Mouse (Mus musculus) testis, postnatal 10 days (tissue): ENCODE data around the gene Sebox.

ENCODE experiments used
- DNase-seq: peaks from one replicate; pipeline ENCODE4 v3.0.0; 2021; ENCODE audit warnings: low spot score

Sebox gene

DNA sequence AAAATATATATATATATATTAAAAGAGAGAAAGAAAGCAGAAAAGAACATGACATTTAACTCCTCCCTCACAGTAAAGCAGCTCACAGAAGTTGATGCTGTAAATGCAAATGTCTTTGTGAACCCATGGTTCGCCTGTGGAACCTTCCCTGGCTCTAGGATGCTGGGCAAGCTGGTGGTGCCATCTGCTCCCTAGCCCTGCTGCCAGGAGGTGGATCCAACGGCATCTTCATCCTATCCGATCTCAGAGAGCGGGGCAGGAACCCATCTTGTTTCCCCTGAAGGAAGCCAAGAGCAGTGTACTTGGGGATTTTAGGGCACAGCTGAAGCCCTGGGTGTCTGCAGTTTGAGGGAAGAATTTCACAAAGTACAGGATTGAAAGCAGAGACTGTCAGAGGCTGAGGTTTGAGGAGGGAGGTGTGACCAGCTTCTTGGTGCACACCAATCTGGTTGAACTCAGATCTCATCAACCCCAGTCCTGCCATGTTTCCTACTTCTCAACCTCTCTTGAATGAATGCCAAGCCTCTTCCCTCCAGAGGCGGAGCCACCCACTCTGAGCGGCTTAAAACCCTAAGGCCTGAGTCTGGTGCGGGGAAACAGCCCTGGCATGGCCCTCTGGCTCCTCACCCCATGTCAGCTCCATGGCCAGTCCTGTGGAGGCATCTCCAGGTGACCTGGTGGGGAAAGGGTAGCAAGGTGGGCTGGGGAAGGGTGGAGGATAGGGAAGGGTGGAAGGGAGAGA is at the start of gene Sebox:
Gene Sebox, plus strand, starts transcription at position 539 of the 742 bp plus-strand sequence.
- DNase-seq = no peak

DNA sequence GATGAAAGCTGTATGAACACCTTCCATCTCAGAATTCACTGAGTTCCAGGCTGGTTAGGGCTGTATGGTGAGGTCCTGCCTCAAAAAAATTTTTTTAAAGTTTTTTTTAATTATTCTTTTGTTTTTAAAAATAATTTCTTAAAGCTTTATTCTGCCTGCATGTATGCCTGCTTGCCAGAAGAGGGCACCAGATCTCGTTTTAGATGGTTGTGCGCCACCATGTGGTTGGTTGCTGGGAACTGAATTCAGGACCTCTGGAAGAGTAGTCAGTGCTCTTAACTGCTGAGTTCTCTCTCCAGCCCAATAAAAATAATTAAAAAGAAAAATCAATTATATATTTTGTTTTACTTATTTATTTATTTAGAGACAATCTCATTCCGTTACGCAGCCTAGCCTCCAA is 49.6 kb upstream of the Sebox start:
- DNase-seq = peak; percentile 84

DNA sequence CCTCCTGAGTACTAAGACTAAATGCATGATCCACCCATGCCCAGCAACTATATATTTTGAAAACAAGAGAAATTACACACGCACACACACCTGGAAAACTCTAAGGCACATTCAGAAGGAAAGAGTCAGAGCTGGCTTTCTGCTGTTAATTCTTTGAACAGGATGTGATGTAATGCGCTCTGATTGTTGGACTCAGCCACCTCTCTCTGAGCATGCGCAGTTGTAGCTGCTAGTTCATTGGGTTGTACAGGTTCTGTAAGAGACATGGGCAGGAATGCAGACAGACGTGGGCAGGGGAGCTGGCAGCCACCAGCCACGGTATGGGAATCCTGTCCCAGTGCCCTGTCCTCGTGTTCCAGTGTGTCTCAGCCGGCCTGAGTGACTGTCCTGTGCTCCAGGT is 49.0 kb upstream of the Sebox start:
- DNase-seq = no peak

DNA sequence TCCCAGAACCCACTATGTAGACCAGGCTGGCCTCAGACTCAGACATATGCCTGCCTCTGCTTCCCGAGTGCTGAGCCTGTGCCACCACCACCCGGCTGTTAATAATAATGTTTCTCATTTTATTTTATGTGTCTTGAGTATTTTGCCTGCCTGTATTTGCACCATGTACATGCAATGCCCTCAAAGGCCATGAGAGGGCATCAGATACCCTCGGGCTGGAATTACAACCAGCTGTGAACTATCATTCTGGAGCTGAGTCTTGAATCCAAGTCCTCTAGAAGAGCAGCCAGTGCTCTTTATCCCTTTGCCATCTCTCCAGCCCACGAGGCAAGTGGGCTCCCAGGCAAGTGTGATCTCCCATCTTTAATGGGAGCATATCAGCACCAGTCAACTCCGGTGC is 47.9 kb upstream of the Sebox start:
- peak; percentile 68 for DNase-seq

DNA sequence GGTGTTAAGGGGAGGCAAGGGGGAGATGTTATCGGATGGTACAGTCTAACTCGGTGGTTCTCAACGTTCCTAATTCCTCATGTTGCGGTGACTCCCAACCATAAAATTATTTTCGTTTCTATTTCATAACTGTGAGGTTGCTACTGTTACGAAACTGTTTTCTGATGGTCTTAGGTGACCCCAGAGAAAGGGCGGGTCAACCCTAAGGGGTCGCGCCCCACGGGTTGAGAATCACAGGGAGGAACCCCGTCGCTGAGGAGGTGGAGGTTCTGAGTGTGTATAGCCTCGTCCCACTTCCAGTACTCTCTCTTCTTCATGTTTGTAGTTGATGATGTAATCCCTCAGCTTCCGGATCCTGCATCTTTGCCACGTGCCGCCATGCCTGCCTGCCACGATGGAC is 44.5 kb upstream of the Sebox start:
- DNase-seq = no peak

DNA sequence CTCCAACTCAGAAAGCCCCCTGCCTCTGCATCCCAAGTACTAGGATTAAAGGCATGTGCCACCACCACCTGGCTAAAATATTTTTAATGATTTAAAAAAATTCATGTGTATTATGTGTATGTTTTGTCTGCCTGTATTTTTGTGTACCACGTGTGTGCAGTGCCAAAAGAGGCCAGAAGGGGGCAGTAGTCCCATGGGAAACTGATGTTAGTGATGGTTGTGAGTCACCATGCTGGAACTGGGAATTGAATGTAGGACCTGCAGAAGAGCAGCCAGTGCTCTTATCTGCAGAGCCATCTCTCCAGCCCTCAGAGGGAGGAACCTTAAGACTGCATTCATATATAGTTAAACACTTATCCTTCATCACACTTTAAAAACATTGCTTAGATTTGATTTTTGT is 41.4 kb upstream of the Sebox start:
- DNase-seq = no peak

DNA sequence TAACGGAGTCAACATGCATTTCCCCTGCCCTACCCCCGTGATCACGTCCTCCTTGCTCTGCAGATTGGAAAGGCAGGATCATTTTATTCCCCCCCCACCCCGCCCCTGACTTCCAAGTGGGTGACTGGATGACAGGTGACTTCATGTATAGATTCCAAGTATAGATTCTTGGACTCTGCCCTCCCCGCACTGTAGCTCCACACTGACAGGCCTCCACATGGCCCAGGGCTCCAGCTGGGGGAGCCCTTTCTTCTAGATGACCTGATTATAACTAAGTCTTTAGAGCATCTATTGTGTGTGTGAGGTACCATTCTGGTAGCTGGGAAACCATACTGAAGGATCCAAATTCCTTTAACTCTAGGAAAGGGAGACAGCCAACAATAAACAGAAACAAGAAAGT is 40.6 kb upstream of the Sebox start:
- DNase-seq = no peak

DNA sequence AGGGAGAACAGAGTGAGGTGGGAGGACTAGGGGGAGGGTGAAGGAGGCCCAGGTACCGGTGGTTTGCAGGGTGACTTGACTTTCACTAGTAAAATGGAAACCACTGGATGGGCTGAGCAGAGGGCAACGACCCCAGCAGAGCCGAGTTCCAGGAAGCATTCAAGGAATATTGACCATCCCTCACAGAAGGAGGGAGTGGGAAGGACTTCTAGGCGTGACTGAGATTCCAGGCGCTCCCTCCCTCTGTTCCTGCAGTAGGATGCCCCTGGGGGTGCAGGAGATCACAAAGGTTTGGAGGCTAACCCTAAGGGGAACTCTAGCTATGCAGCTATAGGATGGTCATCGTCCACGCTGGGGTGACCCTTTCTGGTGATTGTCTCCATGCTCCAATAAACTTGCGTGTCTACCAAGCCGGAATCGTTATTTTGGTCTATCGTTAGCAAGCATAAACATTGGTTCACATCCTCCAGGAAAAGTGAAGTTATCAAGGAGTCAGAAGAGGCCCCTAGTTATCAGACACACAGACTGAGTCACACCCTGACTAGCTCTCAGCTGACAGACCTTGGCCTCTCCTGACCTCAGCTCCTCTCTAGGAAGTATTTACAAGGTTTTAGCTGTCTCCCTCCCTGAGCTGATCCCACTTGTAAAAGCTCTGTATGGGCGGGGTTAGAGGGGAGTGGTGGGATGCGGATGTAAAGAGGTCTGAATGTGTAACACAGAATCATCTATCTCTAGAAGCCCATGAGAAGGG is 39.8 kb upstream of the Sebox start:
- no peak for DNase-seq

DNA sequence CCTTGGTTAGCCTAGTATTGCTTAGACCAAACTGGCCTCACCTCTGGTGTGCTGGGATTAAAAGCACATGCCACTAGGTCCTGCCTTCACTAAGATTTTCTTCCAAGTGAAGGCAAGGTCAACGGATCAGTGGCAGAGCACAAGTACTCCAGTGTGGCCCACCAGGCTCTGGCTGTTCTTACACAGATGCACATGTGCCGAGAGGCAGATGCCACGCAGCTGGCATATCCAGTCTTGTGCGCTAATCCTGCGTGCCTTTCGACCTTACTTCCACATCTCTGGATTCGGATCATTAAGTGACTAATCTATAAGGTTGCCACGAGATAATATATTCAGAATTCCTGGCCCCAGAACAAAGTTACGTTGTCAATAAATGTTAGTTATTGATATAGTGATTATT is 38.1 kb upstream of the Sebox start:
- DNase-seq = no peak

DNA sequence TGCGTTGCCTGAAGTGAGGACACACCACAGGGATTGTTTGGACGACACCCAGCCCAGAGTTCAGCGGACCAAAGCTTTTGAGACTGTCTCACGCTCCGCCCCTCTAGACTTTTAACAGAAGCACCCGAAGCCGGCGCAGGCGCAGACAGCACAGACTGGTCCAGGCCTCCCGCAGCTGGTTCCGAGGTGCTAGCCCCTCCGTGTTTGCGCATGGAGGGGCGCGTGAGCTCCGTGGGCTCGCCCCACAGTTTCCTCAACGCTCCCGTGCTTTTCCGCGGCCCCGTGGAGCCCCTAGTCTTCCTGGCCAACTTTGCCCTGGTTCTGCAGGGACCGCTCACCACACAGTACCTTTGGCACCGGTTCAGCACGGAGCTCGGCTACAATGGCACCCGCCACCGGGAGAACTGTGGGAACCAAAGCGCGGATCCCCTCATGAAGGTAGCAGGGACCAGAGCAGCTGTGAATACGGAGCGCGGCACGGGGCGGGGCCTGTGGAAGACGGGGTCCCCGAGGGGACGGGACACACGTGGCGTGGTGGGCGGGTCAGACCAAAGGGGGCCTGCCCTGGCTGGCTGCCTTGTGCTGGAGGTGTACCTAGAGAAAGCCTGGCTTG is 37.6 kb upstream of the Sebox start, which contains the start of gene Slc46a1:
Gene Slc46a1, plus strand, starts transcription at position 130 of the 613 bp plus-strand sequence.
- DNase-seq = peak; percentile 96

DNA sequence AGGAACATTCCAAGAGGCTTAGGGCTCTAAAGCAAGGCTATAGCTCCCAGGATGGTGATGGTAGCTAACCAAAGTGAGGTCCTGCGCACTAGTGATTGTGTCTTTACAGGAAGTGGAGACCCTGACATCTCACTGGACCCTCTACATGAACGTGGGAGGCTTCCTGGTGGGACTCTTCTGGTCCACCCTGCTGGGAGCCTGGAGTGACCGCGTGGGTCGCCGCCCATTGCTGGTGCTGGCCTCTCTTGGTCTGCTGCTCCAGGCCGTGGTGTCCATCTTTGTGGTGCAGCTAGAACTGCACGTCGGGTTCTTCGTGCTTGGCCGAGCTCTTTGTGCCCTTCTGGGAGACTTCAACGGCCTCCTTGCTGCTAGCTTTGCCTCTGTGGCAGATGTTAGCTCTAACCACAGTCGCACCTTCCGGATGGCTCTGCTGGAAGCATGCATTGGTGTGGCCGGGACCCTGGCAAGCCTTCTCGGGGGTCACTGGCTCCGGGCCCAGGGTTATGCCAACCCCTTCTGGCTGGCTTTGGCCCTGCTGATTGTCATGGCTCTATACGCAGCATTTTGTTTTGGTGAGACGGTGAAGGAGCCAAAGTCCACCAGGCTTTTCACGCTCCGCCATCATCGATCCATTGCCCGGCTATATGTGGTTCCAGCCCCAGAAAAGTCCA is 36.9 kb upstream of the Sebox start:
- peak; percentile 62 for DNase-seq

DNA sequence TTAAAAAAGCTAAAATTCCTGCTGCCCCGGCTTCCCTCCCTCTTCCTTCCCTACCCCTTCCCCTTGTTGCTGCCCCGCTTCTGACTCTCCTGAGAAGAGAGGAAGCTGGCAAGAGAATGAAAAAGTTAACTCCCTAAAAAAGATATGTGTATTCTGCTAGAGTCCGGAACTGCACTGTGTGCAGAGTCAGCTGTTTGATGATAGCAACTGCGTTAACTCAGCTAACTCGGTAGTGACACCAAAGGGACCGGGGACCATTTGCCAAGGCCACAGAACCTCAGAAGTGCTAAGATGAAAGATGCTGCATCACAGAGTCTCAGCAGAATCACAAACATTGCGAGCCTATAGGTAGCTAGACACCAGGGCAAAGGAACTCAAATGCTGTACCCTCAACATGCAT is 35.7 kb upstream of the Sebox start:
- no peak for DNase-seq

DNA sequence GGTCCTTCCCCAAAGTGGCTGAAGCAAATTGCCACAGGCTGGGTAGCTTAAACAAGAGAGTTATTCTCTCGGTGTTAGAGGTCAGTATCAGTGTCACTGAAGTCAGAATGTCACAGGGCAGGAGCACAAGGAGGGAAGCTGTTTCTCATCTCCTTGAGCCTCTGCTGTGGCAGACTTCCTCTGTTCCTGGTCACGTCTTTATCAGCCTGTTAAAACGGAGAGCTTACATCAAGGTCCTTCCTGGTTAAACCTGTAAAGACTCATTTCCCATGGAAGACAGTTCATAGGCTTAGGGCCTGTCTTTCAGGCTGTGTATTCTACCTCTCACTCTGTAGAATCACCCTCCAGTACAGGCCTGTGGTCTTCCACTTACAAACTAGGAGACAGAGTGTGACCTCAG is 35.3 kb upstream of the Sebox start:
- no peak for DNase-seq

DNA sequence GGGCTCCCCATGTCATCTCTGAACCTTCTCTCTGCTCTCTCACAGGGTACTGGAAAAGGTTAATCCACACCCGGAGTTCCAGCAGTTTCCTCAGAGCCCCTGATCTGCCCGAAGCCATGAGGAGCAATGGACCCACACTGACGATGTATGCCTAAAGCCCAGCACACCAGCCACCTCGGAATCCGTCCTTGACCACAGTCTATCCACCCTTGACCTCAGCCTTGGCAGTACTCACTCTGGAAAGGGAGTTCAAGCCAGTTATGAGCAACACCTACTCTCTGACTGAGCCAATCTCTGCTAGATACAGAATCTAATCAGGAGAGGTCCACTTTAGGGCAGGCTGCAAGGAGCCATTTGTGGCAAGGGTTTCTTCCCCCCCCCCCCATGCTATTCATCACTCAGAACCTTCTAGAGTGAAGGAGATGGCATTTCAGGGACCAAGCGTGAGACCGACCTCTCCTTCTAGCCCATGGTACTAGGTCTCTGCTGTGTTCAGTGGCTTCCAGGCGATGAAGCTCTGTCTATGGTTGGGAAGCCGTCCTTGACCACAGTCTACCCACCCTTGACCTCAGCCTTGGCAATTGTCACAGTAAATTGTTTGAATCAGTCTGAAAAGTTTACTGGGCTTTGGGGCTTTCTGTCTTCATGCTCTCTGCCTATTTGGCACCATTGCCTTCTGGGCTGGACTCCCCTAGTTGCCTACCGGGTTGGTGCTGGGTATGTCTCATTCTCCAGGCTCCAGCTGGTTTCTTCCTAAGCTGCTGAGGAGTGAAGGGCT is 31.7 kb upstream of the Sebox start:
- DNase-seq = no peak

DNA sequence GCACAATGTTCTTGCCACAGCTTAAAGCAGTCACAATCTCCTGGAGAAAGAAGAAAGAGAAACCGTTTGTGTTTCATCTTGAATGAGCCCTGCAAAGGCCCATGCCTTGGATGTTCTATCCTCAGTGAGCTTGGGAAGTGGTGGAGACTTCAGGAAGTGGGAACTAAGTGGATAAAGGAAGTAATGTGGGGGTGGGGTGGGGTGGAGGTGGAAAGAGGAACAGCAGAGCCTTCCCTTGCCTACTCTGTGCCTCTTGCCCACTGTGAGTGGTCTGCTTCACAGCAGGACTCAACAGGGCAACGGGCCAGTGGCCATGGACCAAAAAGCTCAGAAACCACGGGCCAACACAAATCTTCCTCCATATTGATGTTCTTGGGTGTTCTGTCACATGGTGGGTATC is 28.0 kb upstream of the Sebox start:
- DNase-seq = no peak

DNA sequence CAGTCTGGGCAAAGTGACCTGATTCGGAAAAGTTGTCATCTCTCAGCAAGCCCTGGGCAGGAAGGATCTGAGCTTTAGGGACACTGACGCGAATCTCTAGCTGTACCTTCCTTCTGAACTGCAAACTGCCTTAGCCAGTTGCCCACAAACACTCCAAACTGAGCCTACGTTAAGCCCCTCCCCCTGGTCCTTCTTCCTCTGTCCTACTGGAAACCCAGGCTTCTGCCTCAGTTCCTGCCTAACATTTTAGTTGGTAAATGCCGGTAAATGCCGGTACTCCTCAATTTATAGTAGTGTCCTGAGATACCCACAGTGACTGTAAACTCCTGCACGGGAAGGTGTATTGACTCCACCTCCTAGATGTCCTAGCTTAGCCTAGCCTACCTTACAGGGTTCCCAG is 19.6 kb upstream of the Sebox start:
- DNase-seq = no peak

DNA sequence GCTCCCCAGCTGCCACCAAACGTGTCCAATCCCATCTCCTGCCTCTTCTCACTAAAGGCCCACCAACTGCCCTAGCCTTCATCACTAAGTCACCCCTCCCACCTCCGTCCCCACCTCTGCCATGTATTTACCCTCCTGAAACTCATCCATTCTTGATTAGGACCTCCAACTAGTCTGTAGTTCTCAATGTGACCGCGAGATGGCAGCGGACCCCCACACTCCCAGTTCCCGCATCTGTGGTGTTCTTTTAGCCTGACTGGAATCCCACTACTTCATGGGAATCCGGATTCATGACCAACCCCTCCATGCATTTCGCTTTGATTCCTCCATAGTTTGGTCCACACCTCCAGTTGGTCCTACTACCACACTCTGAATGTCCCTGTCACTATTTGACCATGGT is 15.1 kb upstream of the Sebox start:
- peak; percentile 86 for DNase-seq

DNA sequence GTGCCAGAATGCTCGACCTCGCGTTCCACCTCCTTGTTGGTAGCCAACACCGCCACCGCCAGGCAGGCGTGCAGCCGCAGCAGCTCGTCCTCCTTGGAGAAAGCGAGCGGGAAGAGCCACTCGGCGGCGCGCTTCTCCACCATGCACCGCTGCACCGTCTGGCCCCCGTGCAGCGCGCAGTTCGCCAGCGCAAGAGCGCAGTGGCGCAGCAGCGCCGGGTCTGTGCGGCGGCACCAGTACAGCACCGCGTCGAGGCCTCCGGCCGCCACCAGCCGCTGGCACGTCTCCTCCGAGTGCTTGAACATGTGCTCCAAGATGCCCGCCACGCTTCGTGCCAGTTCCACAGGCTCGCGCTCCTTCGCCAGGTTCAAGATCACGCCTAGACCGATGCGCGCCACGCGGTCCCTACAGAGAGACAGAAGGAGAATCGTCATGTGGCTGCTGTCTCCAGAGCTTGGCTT is 12.4 kb upstream of the Sebox start:
- DNase-seq = peak; percentile 59

DNA sequence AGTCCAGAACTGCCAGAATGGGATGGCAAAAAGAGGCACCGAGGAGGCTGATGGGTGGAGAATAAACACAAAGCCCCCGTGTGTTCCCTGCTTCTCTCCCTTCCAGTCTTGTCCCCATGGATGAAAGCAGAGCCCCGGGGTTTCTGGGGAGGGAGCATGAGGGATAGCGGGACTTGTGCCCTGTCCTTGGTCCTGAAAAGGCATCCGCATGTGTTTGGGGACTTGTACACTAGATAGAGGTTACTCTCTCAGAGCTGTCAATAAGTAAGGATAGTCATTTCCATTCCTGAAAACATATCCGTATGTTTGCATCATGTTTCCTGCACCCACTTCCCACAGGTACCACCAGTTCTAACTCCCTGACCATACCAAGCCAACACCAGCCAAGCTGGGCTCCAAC is 7.3 kb upstream of the Sebox start:
- DNase-seq = peak; percentile 71

DNA sequence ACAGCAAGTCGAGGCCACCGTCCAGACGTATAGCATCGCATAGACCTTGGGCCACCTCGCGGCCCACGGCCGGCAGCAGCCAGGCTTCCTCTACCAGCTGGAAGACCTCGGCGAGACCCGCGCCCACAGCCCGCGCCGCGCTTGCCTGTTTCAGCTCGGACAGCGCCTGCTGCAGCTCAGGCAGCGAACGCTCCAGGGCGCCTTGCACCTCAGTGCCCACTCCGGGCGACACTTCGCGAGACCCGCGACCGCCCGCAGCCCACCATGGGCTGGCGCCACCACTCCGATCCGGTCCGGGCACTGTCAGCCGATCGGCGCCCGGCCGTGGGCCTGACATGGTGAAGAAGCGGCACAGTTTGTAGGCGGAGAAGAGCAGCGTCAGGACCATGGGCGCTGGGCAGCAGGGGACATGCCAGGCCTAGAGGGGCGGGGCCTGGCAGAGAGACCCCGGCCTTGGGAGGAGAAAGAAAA is 6.1 kb upstream of the Sebox start:
- DNase-seq = peak; percentile 55
